Mouse (Mus musculus) layer of hippocampus, adult 18-20 months (tissue): ENCODE data around the gene Tmem229b. TPM values are rescaled to one million over a fixed set of nuclear protein-coding genes. Genes with fewer than 3 reads are reported as not detected.
"Not testable (repeated sequence)": the region's sequence is repeated elsewhere in the genome, so short reads cannot be mapped to it uniquely, and the experiment has no call there.

Experiments used
- DNase-seq, 2 experiments: peaks; one replicate each; pipeline ENCODE4 v3.0.0; 2022; ENCODE audit warnings: low spot score in 2 of 2
- total RNA-seq, 2 experiments: library from RNA; stranded (reverse); gene quantifications; 2 replicates each; pipeline ENCODE4 v1.2.3; 2021

Gene Tmem229b
- total RNA-seq, 2 experiments from 2014 or later: 26.4 to 26.5 TPM

- peak; percentile 22 to 44 for DNase-seq
Measured at GRCm38 (mm10) chr12:79006478-79007125, 825 bp downstream of the Tmem229b start.

- DNase-seq: no peak
Measured at GRCm38 (mm10) chr12:79006076-79006475, 1.4 kb downstream of the Tmem229b start.

GRCm38 (mm10) chr12:79005456-79005855 is 2.0 kb downstream of the Tmem229b start:
- no peak for DNase-seq

GRCm38 (mm10) chr12:79002978-79003377 is 4.4 kb downstream of the Tmem229b start:
- DNase-seq: no peak

- no peak for DNase-seq
Measured at GRCm38 (mm10) chr12:79002406-79002805, 5.0 kb downstream of the Tmem229b start.

GRCm38 (mm10) chr12:78996711-78997110 is 10.7 kb downstream of the Tmem229b start:
- no peak for DNase-seq

- DNase-seq: no peak
Measured at GRCm38 (mm10) chr12:78996271-78996670, 11.2 kb downstream of the Tmem229b start.

GRCm38 (mm10) chr12:78987581-78988081 is 19.8 kb downstream of the Tmem229b start:
- DNase-seq: peak in 1 of 2 experiments; percentile 28

- DNase-seq: peak in 1 of 2 experiments; percentile 30
Measured at GRCm38 (mm10) chr12:78984035-78984432, 23.4 kb downstream of the Tmem229b start.

GRCm38 (mm10) chr12:78983296-78984034 is 24.0 kb downstream of the Tmem229b start:
- no peak for DNase-seq

GRCm38 (mm10) chr12:78981938-78982825 is 25.2 kb downstream of the Tmem229b start:
- DNase-seq: no peak

- no peak for DNase-seq
Measured at GRCm38 (mm10) chr12:78981131-78981530, 26.3 kb downstream of the Tmem229b start.

GRCm38 (mm10) chr12:78980683-78981091 is 26.7 kb downstream of the Tmem229b start:
- no peak for DNase-seq

GRCm38 (mm10) chr12:78977552-78977951 is 29.9 kb downstream of the Tmem229b start:
- no peak for DNase-seq

GRCm38 (mm10) chr12:78977078-78977477 is 30.3 kb downstream of the Tmem229b start:
- no peak for DNase-seq

- DNase-seq: no peak
Measured at GRCm38 (mm10) chr12:78975836-78976235, 31.6 kb downstream of the Tmem229b start.

- no peak for DNase-seq
Measured at GRCm38 (mm10) chr12:78974767-78975166, 32.7 kb downstream of the Tmem229b start.

GRCm38 (mm10) chr12:78973779-78974178 is 33.6 kb downstream of the Tmem229b start:
- no peak for DNase-seq

GRCm38 (mm10) chr12:78971649-78972048 is 35.8 kb downstream of the Tmem229b start:
- DNase-seq: no peak

- DNase-seq: no peak
Measured at GRCm38 (mm10) chr12:78970725-78971124, 36.7 kb downstream of the Tmem229b start.

- not testable (repeated sequence) for DNase-seq
Measured at GRCm38 (mm10) chr12:78964496-78964895, 42.9 kb downstream of the Tmem229b start.
